Mouse (Mus musculus) limb, embryonic 11.5 days (tissue): ENCODE measurements at regions not wholly inside any gene's neighbourhood (a gene's known extent, or its start where the extent isn't known, plus 50 kb on each side); places are given as distances from the start of the nearest gene placed in this dataset.

Experiments
- ATAC-seq: fragments of 200-750 bp; cut with Nextera tagmentation; 2 replicates; pipeline ENCODE4 v1.8.0; 2017; ENCODE audit warnings: low read depth; ENCODE audit not compliant: insufficient number of reproducible peaks, low FRiP score, low TSS enrichment
- DNase-seq: peaks from one replicate; pipeline ENCODE4 v3.0.0-alpha.2; 2015; ENCODE audit warnings: low spot score
- H3K27ac ChIP-seq: fragments of 300-500 bp; sonication (generic); replicated peaks from 2 replicates; pipeline ENCODE4 v1.5.1; 2014; ENCODE audit warnings: low read depth, mild to moderate bottlenecking, low read length
- H3K27me3 ChIP-seq: fragments of 300-500 bp; sonication (generic); 2 replicates; pipeline ENCODE4 v1.6.1; 2014; ENCODE audit warnings: mild to moderate bottlenecking, low read length, mixed read lengths; ENCODE audit not compliant: control insufficient read depth, insufficient read depth
- H3K36me3 ChIP-seq: fragments of 300-500 bp; sonication (generic); 2 replicates; pipeline ENCODE4 v1.6.1; 2014; ENCODE audit warnings: mild to moderate bottlenecking, low read length, moderate library complexity, mixed read lengths; ENCODE audit not compliant: control insufficient read depth, insufficient read depth
- H3K4me1 ChIP-seq: fragments of 300-500 bp; sonication (generic); 2 replicates; pipeline ENCODE4 v1.6.1; 2014; ENCODE audit warnings: low read length, mixed read lengths; ENCODE audit not compliant: control insufficient read depth, insufficient read depth
- H3K4me2 ChIP-seq: fragments of 300-500 bp; sonication (generic); 2 replicates; pipeline ENCODE4 v1.6.1; 2014; ENCODE audit warnings: low read depth, mild to moderate bottlenecking, moderate library complexity; ENCODE audit not compliant: severe bottlenecking
- H3K4me3 ChIP-seq: fragments of 300-500 bp; sonication (generic); 2 replicates; pipeline ENCODE4 v1.5.1; 2014; ENCODE audit warnings: low read depth, low read length
- H3K9ac ChIP-seq: fragments of 300-500 bp; sonication (generic); 2 replicates; pipeline ENCODE4 v1.6.1; 2014; ENCODE audit warnings: mild to moderate bottlenecking, low read length
- H3K9me3 ChIP-seq: fragments of 300-500 bp; sonication (generic); 2 replicates; pipeline ENCODE4 v1.6.1; 2016; ENCODE audit warnings: low read length; ENCODE audit not compliant: control insufficient read depth
- WGBS: fragments of 180-500 bp; shearing (Covaris S2); extraction: QIAGEN DNeasy Blood & Tissue Kit; methylation state at CpG from one replicate; pipeline ENCODE4 v1.1.7; 2014; 5-methylcytosine and 5-hydroxymethylcytosine counted together

GRCm38 (mm10) chr13:84056998-84057397 lies 165.1 kb upstream of the Tmem161b start:
- Histone ChIP-seq H3K27ac (no peak overlapping the region), H3K9ac (no peak overlapping the region), H3K4me1 (0 out of 2 replicates have a peak, but pooled peaks cover 6% of the 10 kb centered on the region), H3K36me3 (no peaks in the 10 kb centered on the region), H3K27me3 (no peaks in the 10 kb centered on the region), H3K9me3 (no peaks in the 10 kb centered on the region), H3K4me3 (no peak overlapping the region), H3K4me2 (no peak overlapping the region)
- DNase-seq = no peak
- 68% methylated on average over 5 of the region's 5 CpGs for WGBS
- ATAC-seq = no peak

- H3K36me3 ChIP-seq = no peaks in the 10 kb centered on the region
- no peak overlapping the region for H3K4me2 ChIP-seq
- H3K27me3 ChIP-seq = no peaks in the 10 kb centered on the region
- H3K4me3 ChIP-seq = no peak overlapping the region
- H3K27ac ChIP-seq = no peak overlapping the region
- H3K4me1 ChIP-seq = 0 out of 2 replicates have a peak, but pooled peaks cover 6% of the 10 kb centered on the region
- H3K9ac ChIP-seq = no peak overlapping the region
- no peaks in the 10 kb centered on the region for H3K9me3 ChIP-seq
- no peak for DNase-seq
- ATAC-seq = no peak
These were observed 164.6 kb upstream of the Tmem161b start for GRCm38 (mm10) chr13:84057456-84057855.

GRCm38 (mm10) chr13:84058251-84058650 lies 163.8 kb upstream of the Tmem161b start:
- DNase-seq = no peak
- H3K9ac ChIP-seq = no peak overlapping the region
- 0 out of 2 replicates have a peak, but pooled peaks cover 6% of the 10 kb centered on the region for H3K4me1 ChIP-seq

GRCm38 (mm10) chr13:84059031-84059651 lies 163.0 kb upstream of the Tmem161b start:
- ATAC-seq = 0 out of 2 replicates have a peak, but pooled peaks have one; percentile 10
- WGBS = 13% methylated on average over 10 of the region's 10 CpGs

More at GRCm38 (mm10) chr13:84058251-84058650, 163.8 kb upstream of the Tmem161b start:
- H3K27me3 ChIP-seq = no peaks in the 10 kb centered on the region
- H3K27ac ChIP-seq = no peak overlapping the region
- ATAC-seq = no peak
- H3K9me3 ChIP-seq = no peaks in the 10 kb centered on the region
- H3K4me2 ChIP-seq = no peak overlapping the region
- no peak overlapping the region for H3K4me3 ChIP-seq
- no peaks in the 10 kb centered on the region for H3K36me3 ChIP-seq
- 67% methylated on average over 3 of the region's 3 CpGs for WGBS

GRCm38 (mm10) chr13:84059661-84060452 lies 162.2 kb upstream of the Tmem161b start:
- no peak for ATAC-seq
- DNase-seq = no peak
- Histone ChIP-seq H3K27me3 (no peaks in the 10 kb centered on the region), H3K4me3 (no peak overlapping the region), H3K4me1 (0 out of 2 replicates have a peak, but pooled peaks cover 6% of the 10 kb centered on the region), H3K9ac (no peak overlapping the region), H3K27ac (no peak overlapping the region), H3K9me3 (no peaks in the 10 kb centered on the region), H3K36me3 (no peaks in the 10 kb centered on the region), H3K4me2 (no peak overlapping the region)
- WGBS = 20% methylated on average over 5 of the region's 5 CpGs

More at GRCm38 (mm10) chr13:84059031-84059651, 163.0 kb upstream of the Tmem161b start:
- Histone ChIP-seq H3K9me3 (no peaks in the 10 kb centered on the region), H3K9ac (no peak overlapping the region), H3K4me1 (0 out of 2 replicates have a peak, but pooled peaks cover 6% of the 10 kb centered on the region), H3K4me2 (peak overlapping the region; percentile 10; the same call in 1 of the 2 replicates), H3K27ac (no peak overlapping the region), H3K36me3 (no peaks in the 10 kb centered on the region), H3K4me3 (no peak overlapping the region), H3K27me3 (no peaks in the 10 kb centered on the region)
- peak; percentile 32 for DNase-seq

- Histone ChIP-seq H3K9me3 (no peaks in the 10 kb centered on the region), H3K4me3 (no peak overlapping the region), H3K4me2 (no peak overlapping the region), H3K27ac (no peak overlapping the region), H3K4me1 (0 out of 2 replicates have a peak, but pooled peaks cover 6% of the 10 kb centered on the region), H3K36me3 (no peaks in the 10 kb centered on the region), H3K9ac (no peak overlapping the region), H3K27me3 (no peaks in the 10 kb centered on the region)
- DNase-seq (no peak), ATAC-seq (no peak)
- WGBS = 72% methylated on average over 3 of the region's 3 CpGs
These were observed 161.7 kb upstream of the Tmem161b start for GRCm38 (mm10) chr13:84060453-84060834.

- DNase-seq (no peak), ATAC-seq (no peak)
- Histone ChIP-seq H3K27ac (no peak overlapping the region), H3K9ac (no peak overlapping the region), H3K9me3 (no peaks in the 10 kb centered on the region), H3K27me3 (no peaks in the 10 kb centered on the region), H3K36me3 (no peaks in the 10 kb centered on the region), H3K4me3 (no peak overlapping the region), H3K4me2 (no peak overlapping the region), H3K4me1 (0 out of 2 replicates have a peak, but pooled peaks cover 6% of the 10 kb centered on the region)
- WGBS = 84% methylated on average over 3 of the region's 3 CpGs
These were observed 161.2 kb upstream of the Tmem161b start for GRCm38 (mm10) chr13:84060906-84061305.

GRCm38 (mm10) chr13:84061820-84062480 lies 160.1 kb upstream of the Tmem161b start:
- Histone ChIP-seq H3K4me2 (no peak overlapping the region), H3K4me1 (0 out of 2 replicates have a peak, but pooled peaks cover 9% of the 10 kb centered on the region), H3K9me3 (no peaks in the 10 kb centered on the region), H3K9ac (no peak overlapping the region), H3K36me3 (no peaks in the 10 kb centered on the region), H3K27ac (no peak overlapping the region), H3K27me3 (no peaks in the 10 kb centered on the region), H3K4me3 (no peak overlapping the region)
- no peak for ATAC-seq
- DNase-seq = no peak
- WGBS = 51% methylated on average over 7 of the region's 7 CpGs
